Mouse (Mus musculus) neural tube, embryonic 14.5 days (tissue): ENCODE measurements around the gene Elavl1. TPM values are rescaled to one million over a fixed set of nuclear protein-coding genes. Genes with fewer than 3 reads are reported as not detected.
A peak's percentile ranks its signal among the peaks of the same experiment; 100 is the strongest.

ENCODE experiments used
- ATAC-seq: fragments of 200-750 bp; cut with Nextera tagmentation; 2 replicates; pipeline ENCODE4 v1.8.0; 2017; ENCODE audit warnings: low read depth, mild to moderate bottlenecking, moderate TSS enrichment, moderate library complexity
- H3K27ac ChIP-seq: fragments of 300-500 bp; sonication (generic); 2 replicates; pipeline ENCODE4 v1.5.1; 2014; ENCODE audit warnings: low read depth, mild to moderate bottlenecking, control low read depth, low read length, moderate library complexity, mixed read lengths
- H3K27me3 ChIP-seq: fragments of 300-500 bp; sonication (generic); 2 replicates; pipeline ENCODE4 v1.6.1; 2014; ENCODE audit warnings: low read length; ENCODE audit not compliant: control insufficient read depth, insufficient read depth
- H3K36me3 ChIP-seq: fragments of 300-500 bp; sonication (generic); 2 replicates; pipeline ENCODE4 v1.6.1; 2014; ENCODE audit warnings: low read length, mixed read lengths; ENCODE audit not compliant: control insufficient read depth, insufficient read depth
- H3K4me1 ChIP-seq: fragments of 300-500 bp; sonication (generic); 2 replicates; pipeline ENCODE4 v1.6.1; 2014; ENCODE audit warnings: low read length; ENCODE audit not compliant: control insufficient read depth, insufficient read depth
- H3K4me2 ChIP-seq: fragments of 300-500 bp; sonication (generic); 2 replicates; pipeline ENCODE4 v1.6.1; 2014; ENCODE audit warnings: mild to moderate bottlenecking, low read depth, low read length, control low read depth
- H3K4me3 ChIP-seq: fragments of 300-500 bp; sonication (generic); 2 replicates; pipeline ENCODE4 v1.5.1; 2014; ENCODE audit warnings: low read depth, low read length, control low read depth, mixed read lengths
- H3K9ac ChIP-seq: fragments of 300-500 bp; sonication (generic); replicated peaks from 2 replicates; pipeline ENCODE4 v1.6.1; 2014; ENCODE audit warnings: low read depth, mild to moderate bottlenecking, control low read depth, low read length, mixed read lengths
- H3K9me3 ChIP-seq: fragments of 300-500 bp; sonication (generic); 2 replicates; pipeline ENCODE4 v1.6.1; 2016; ENCODE audit warnings: low read length; ENCODE audit not compliant: control insufficient read depth
- WGBS: fragments of 180-500 bp; shearing (Covaris S2); extraction: QIAGEN DNeasy Blood & Tissue Kit; methylation state at CpG from one replicate; pipeline ENCODE4 v1.1.7; 2014; 5-methylcytosine and 5-hydroxymethylcytosine counted together
- polyA plus RNA-seq: library from polyadenylated mRNA; unstranded; fragments of >200 nt; fragmentation: Nextera tagmentation; extraction: Ambion mirVana; gene quantifications from 2 replicates; pipeline ENCODE4 v1.2.1, GENCODE M21; 2014

Elavl1 gene
- 106 and 120 TPM in 2 replicates for polyA plus RNA-seq

DNA sequence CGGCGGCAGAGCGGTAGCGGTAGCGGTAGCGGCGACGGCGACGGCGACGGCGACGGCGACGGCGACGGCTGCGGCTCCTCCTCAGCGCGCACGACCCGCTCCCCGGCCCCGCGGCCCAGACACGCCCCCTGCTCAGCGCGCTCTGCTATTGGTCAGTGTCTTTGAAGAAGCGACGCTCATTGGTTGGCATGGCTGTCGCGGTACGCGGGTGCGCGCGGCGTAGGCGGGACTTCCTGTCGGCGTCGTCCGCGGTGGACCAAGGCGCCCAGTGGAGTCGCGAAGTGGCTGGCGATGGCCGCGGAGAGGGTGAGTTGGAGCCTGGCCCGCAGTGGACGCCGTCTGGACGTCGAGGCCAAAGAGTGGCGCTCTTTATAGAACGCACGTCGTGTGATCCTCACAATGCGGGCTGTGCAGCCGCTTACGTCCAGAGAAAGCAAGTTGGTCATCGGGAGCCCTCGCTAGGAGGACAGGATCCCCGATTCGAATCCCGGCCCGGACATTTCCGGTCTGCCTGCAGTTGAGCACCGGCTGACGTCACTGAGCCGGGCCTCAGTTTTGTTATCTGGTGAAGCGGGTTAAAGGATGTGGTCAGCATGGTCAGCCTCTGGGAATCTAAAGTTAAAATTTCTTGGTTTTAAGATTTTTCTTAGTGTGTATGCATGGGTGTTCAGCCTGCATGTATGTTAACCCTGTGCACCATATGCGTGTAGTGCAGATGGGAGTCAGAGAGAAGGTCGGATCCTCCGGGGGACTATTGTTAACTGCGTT is at the start of gene Elavl1, which contains the start of gene Ccl25:
TSS of gene Elavl1 (minus strand) at position 431 of the 768 bp plus-strand sequence.
TSS of gene Ccl25 (plus strand) at position 228 of the 768 bp plus-strand sequence.
- Histone ChIP-seq H3K27me3 (0 out of 2 replicates have a peak, but pooled peaks cover 3% of the 10 kb centered on the region), H3K4me3 (peak within 1 kb of the TSS; percentile 98), H3K9ac (peak within 1 kb of the TSS; percentile 96), H3K4me1 (peaks cover 20% of the 10 kb centered on the region), H3K36me3 (peaks cover 21% of the 10 kb centered on the region), H3K27ac (peak within 1 kb of the TSS; percentile 87), H3K9me3 (no peaks in the 10 kb centered on the region), H3K4me2 (peak within 1 kb of the TSS; percentile 97)
- ATAC-seq, result peak; percentile 99
- 1% methylated on average over 56 of the region's 78 CpGs for WGBS

DNA sequence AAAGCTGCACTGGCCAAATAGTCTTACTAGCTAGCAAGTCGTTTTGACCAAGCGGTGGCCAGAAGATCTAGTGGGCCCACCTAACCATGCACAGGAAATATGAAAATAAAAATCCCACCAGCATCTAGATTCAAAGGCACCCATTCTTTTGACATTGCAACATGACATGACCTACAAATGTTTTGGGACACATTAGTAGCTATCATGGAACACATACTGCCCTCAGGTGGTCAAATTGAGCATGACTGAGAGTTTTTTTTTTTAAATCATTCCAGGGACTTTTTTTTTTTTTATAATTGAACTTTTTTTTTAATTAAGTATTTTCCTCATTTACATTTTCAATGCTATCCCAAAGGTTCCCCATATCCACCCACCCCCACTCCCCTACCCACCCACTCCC is 47.4 kb upstream of the Elavl1 start:
- Histone ChIP-seq H3K4me3 (no peak overlapping the region), H3K4me1 (no peaks in the 10 kb centered on the region), H3K9me3 (no peaks in the 10 kb centered on the region), H3K36me3 (no peaks in the 10 kb centered on the region), H3K27ac (no peak overlapping the region), H3K9ac (no peak overlapping the region), H3K27me3 (no peaks in the 10 kb centered on the region), H3K4me2 (no peak overlapping the region)
- no peak for ATAC-seq
- 67% methylated on average over 2 of the region's 2 CpGs for WGBS

DNA sequence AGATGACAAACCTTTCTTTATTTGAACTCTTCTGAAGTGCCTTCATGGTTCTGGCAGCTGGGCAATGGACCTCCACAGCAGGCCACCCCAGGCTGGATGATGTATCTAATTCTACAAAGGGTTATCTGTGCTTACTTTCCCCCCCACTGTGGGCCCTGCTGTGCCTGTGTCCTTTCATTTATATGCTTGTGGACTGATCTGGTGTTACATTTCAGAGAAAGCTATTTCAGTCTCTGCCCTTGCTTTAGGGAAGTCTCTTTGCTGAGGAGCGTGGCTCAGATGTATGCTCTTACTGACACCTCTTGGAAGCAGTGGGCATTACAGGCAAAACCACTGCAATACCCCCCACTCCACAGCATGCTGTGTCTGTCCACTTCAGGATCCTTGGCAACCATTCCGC is 44.9 kb upstream of the Elavl1 start:
- H3K27ac ChIP-seq, result no peak overlapping the region
- H3K9me3 ChIP-seq, result no peaks in the 10 kb centered on the region
- H3K4me2 ChIP-seq, result no peak overlapping the region
- H3K4me3 ChIP-seq, result no peak overlapping the region
- no peaks in the 10 kb centered on the region for H3K36me3 ChIP-seq
- no peak for ATAC-seq
- 38% methylated on average over 2 of the region's 2 CpGs for WGBS
- H3K27me3 ChIP-seq, result no peaks in the 10 kb centered on the region
- H3K9ac ChIP-seq, result no peak overlapping the region
- H3K4me1 ChIP-seq, result no peaks in the 10 kb centered on the region

DNA sequence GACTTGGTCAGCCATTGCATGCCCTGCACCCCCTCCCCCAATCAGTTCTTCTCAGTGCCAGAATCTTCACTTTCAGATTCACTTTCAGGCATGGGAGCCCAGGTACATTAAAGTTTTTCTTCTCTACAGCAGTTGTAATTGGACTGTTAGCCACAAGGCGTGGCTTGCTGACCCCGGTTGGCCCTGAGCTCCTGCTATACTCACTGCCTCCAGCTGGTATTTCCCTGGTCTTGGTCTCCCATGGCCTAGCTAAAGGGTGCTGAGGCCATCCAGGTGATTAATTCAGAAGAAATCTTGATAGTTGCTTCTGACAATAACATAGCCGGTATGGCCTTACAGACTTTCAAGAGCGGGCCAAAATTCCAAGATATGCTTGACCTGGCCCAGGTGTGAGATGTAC is 43.3 kb upstream of the Elavl1 start:
- no peak overlapping the region for H3K4me3 ChIP-seq
- no peaks in the 10 kb centered on the region for H3K9me3 ChIP-seq
- H3K36me3 ChIP-seq, result no peaks in the 10 kb centered on the region
- H3K4me2 ChIP-seq, result no peak overlapping the region
- no peak overlapping the region for H3K9ac ChIP-seq
- WGBS, result 96% methylated on average over 4 of the region's 4 CpGs
- H3K27me3 ChIP-seq, result no peaks in the 10 kb centered on the region
- H3K4me1 ChIP-seq, result no peaks in the 10 kb centered on the region
- H3K27ac ChIP-seq, result no peak overlapping the region
- ATAC-seq, result no peak

DNA sequence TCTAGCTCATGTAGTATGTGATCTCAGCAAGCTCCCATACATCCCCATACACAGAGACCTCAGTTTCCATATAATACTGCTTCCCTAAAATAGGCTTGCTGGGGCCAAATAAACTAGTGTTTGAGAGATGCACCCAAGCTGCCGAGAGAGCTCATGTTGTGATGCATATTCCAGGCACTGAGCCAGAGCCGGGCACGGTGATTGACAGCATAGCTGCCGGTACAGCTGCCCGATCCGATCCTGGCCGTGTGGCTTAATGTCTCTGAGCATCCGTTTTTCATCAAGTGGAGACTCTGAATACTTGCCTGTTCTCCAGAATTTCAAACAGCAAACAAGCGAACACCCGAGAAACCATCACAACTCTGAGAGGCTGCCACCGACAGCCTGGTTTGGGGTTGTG is 42.6 kb upstream of the Elavl1 start:
- 87% methylated on average over 11 of the region's 11 CpGs for WGBS
- no peak for ATAC-seq
- Histone ChIP-seq H3K9me3 (no peaks in the 10 kb centered on the region), H3K27me3 (no peaks in the 10 kb centered on the region), H3K4me2 (no peak overlapping the region), H3K4me1 (no peaks in the 10 kb centered on the region), H3K4me3 (no peak overlapping the region), H3K36me3 (no peaks in the 10 kb centered on the region), H3K9ac (no peak overlapping the region), H3K27ac (no peak overlapping the region)

DNA sequence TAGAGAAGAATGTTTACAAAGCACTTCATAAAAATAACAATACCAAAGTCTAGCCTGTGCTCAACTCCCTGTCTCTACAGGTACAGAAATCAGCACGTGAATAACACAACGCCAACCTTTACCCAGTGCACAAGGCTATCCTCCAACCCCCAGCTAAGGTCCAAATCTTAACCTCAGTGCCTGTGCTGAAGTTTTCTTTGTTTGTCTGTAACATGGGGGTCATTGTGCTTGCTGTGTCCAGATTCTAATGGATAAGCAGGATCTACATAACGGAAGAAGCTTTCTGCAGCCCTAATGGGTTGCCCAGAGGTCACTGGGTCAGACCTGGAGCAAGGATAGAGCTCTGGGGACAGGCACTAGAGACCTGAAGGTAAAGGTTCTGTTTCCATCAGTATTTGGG is 41.0 kb upstream of the Elavl1 start:
- no peak for ATAC-seq
- Histone ChIP-seq H3K4me2 (no peak overlapping the region), H3K4me1 (no peaks in the 10 kb centered on the region), H3K27me3 (no peaks in the 10 kb centered on the region), H3K9me3 (no peaks in the 10 kb centered on the region), H3K4me3 (no peak overlapping the region), H3K36me3 (no peaks in the 10 kb centered on the region), H3K27ac (no peak overlapping the region), H3K9ac (no peak overlapping the region)
- 92% methylated on average over 3 of the region's 3 CpGs for WGBS

DNA sequence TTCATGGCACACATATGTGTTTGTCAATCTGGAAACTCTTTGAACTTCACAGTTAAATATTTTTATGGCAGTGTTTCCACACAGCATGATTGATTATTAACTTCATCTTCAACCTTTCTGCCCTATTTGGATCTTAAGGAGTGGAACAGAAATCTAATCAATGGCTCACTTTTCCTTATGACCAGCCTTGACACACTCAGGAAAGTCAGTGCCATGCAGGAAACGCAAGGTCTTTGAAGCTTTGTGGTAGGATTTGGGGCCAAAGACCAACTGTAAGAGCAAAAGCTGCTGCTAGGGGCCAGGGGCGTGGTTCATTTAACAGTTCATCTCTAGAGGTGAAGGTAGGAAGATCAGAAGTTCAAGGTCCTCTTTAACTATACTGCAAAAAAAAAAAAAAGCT is 35.7 kb upstream of the Elavl1 start:
- Histone ChIP-seq H3K4me3 (no peak overlapping the region), H3K27ac (no peak overlapping the region), H3K4me2 (no peak overlapping the region), H3K9me3 (no peaks in the 10 kb centered on the region), H3K9ac (no peak overlapping the region), H3K27me3 (no peaks in the 10 kb centered on the region), H3K4me1 (no peaks in the 10 kb centered on the region), H3K36me3 (no peaks in the 10 kb centered on the region)
- ATAC-seq, result no peak
- WGBS, result 90% methylated on average over 2 of the region's 2 CpGs

DNA sequence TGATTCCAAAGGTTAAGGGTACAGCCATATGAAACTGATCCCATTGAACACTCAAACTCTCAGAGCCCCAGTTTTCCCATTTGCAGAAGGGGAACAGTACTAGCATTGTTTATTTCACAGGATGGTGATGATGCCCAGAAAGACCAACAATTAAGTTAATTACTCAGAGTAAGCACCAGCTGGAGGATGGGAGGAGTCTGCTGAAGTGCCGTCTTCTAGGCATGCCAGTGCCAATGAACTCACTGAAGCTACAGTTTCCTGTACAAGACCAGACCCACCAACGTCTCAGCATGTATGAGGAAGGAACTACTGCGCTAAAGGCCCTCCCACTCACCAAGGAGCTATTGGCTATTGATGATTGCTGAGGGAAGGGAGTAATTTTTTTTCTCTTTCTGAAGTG is 34.1 kb upstream of the Elavl1 start:
- Histone ChIP-seq H3K4me1 (no peaks in the 10 kb centered on the region), H3K9ac (no peak overlapping the region), H3K4me3 (no peak overlapping the region), H3K27ac (no peak overlapping the region), H3K9me3 (no peaks in the 10 kb centered on the region), H3K27me3 (no peaks in the 10 kb centered on the region), H3K36me3 (no peaks in the 10 kb centered on the region), H3K4me2 (no peak overlapping the region)
- WGBS, result 62% methylated on average over 3 of the region's 3 CpGs
- ATAC-seq, result no peak

DNA sequence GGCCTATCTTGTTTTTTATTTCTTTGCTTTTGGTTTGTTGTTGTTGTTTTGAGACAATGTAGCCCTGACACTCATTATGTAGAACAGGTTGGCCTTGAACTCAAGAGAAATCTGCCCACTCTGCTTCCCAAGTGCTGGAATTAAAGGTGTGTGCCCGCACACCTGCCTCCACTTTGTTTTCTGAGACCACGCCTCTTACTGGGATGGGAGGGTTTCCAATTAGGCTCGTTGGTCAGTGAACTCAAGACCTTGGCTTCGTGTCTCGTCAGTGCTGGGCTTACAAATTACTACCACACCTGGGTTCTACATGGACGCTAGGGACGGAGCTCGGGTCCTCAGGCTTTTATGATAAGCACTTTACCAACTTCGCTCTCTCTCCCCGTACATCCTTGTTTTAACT is 30.2 kb upstream of the Elavl1 start:
- H3K9me3 ChIP-seq, result no peaks in the 10 kb centered on the region
- ATAC-seq, result no peak
- H3K27me3 ChIP-seq, result no peaks in the 10 kb centered on the region
- H3K27ac ChIP-seq, result no peak overlapping the region
- no peaks in the 10 kb centered on the region for H3K36me3 ChIP-seq
- H3K4me2 ChIP-seq, result no peak overlapping the region
- WGBS, result 94% methylated on average over 10 of the region's 10 CpGs
- no peaks in the 10 kb centered on the region for H3K4me1 ChIP-seq
- no peak overlapping the region for H3K4me3 ChIP-seq
- H3K9ac ChIP-seq, result no peak overlapping the region
